Mouse (Mus musculus) layer of hippocampus, adult 2 months (tissue): ENCODE measurements at regions not wholly inside any gene's neighbourhood (a gene's known extent, or its start where the extent isn't known, plus 50 kb on each side); places are given as distances from the start of the nearest gene placed in this dataset.
A peak's percentile ranks its signal among the peaks of the same experiment; 100 is the strongest.
"Not testable (repeated sequence)": the region's sequence is repeated elsewhere in the genome, so short reads cannot be mapped to it uniquely, and the experiment has no call there.

Experiments
- DNase-seq, 2 experiments: peaks; one replicate each; pipeline ENCODE4 v3.0.0; 2022; ENCODE audit warnings: low spot score in 2 of 2
- H3K27ac ChIP-seq: fragments of 200-600 bp; 2 replicates; pipeline ENCODE4 v1.8.1; 2022
- H3K4me3 ChIP-seq: fragments of 200-600 bp; 2 replicates; pipeline ENCODE4 v1.8.1; 2022; ENCODE audit warnings: mild to moderate bottlenecking
- CTCF ChIP-seq: fragments of 200-600 bp; conservative IDR thresholded peaks from 2 replicates; pipeline ENCODE4 v1.8.1; 2022; ENCODE audit warnings: antibody characterized with exemption, mild to moderate bottlenecking, moderate library complexity

DNA sequence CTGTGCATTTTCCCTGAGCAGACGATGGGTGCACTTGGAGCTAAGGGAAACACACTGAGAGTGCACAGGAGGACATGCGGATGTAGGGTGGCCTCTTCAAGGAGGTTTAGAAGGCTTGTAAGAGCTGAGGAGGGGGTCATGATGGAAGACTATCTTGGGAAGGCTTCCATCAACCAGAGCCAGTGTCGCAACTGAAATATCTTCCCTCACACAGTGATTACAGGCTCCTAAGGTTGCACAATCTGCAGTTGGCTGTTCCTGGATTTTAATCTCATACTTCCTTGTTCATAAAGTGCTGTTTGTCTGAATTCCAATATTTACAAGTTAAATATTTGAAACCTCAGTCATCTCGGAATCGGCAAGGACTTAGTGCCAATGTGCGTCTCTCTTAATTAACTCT is 164.5 kb downstream of the Wdr11 start:
- no peak for TF ChIP-seq CTCF
- no peak for DNase-seq
- Histone ChIP-seq H3K4me3 (no peak overlapping the region), H3K27ac (no peak overlapping the region)

DNA sequence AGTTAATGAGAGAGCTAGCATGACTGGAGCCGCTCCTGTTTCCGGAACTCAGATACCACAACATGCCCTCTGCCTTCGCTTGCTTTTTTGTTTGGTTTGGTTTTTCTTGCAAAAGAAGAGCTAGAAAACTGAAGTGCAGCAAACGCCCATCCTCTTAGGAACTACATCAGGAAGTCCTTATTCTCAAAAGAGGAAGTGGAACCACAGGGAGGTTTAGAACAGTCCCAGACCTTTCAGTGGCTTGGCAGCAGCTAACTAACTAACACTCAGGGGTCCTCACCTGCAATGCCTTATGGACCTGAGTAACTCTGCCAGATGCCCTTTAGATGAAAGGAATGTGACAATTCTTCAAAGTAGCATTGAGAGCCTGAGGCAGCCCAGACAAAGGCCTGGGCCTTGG is 168.2 kb downstream of the Wdr11 start:
- no peak for TF ChIP-seq CTCF
- DNase-seq = no peak
- Histone ChIP-seq H3K27ac (no peak overlapping the region), H3K4me3 (no peak overlapping the region)

DNA sequence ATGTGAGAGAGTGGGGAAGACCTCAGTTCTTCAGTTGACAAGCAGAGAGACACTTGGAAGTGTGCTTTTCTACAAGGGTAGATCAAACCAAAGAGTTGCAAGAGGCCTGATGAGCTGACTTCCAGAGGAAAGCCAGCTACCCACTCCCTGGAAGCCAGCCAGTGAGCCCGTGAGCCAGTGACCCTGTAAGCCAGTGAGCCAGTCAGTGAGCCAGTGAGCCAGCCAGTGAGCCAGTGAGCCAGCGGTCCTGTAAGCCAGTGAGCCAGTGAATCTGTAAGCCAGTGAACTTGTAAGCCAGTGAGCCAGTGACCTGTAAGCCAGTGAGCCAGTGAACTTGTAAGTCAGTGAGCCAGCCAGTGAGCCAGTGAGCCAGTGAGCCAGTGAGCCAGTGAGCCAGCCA is 168.7 kb downstream of the Wdr11 start:
- H3K4me3 ChIP-seq = no peak overlapping the region
- TF ChIP-seq CTCF = no peak
- H3K27ac ChIP-seq = no peak overlapping the region
- DNase-seq = no peak

DNA sequence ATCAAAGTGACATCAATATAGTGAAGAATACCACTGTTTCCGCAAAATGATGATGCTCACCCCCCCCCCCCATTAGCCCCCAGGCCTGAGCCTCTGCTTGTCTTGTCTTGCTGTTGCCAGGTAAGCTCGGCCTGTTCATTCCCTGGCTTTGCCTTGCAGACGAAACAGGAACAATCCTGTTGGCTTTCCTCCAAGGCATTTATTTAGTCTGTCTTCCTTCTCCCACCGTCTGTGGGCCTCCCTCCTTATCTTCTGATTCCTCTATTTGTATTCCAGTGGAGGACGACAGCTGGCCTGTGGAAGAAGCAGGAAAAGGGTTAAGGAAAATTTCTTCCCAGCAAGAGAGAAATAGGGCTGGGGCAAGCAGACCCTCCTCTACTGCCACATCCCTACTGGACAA is 172.1 kb downstream of the Wdr11 start:
- H3K27ac ChIP-seq = no peak overlapping the region
- no peak for DNase-seq
- TF ChIP-seq CTCF = no peak
- no peak overlapping the region for H3K4me3 ChIP-seq

DNA sequence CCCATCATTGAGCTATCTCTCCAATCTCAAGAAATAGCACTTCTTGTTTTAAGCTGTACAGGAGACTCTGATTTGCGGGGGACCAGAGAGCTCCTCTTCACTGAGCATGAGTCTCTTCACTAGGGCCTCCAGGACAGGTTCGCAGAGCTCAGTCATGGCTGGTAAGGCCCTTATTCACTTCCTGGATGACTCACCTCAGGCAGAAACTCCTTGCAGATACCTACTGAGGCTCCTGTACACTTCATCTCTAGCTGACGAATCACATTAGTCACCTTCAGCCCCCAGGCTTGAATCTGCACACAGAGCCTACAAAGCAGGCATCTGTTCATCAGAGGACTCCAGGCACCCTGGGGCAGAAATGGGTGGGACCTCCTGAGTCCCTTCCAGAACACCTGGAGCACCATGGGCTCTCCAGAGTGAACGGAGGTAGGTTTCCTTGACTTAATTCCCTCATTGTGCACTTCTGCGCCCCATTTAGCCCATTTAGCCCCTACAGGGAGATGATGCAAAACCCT is 172.8 kb downstream of the Wdr11 start:
- Histone ChIP-seq H3K27ac (no peak overlapping the region), H3K4me3 (no peak overlapping the region)
- no peak for DNase-seq
- no peak for TF ChIP-seq CTCF

DNA sequence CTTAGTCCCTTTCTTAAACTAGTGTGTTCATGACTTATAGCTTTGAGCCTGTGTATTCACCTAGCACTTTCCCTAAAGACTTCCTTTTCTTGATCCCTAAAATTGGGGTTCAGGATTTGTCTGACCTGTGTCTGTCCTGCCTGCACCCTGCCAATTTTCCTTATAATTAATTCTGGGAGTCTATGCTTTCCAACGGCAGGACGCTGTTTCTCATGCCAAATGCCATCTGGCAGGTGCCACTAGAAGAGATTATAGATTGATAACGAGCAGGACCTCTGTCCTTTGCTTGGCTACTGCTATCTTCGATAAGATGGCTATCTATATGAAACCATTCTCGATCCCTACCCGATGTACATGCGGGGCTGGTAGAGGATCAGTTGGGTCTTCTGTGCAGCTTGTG is 174.0 kb downstream of the Wdr11 start:
- Histone ChIP-seq H3K4me3 (no peak overlapping the region), H3K27ac (no peak overlapping the region)
- no peak for TF ChIP-seq CTCF
- DNase-seq = no peak

DNA sequence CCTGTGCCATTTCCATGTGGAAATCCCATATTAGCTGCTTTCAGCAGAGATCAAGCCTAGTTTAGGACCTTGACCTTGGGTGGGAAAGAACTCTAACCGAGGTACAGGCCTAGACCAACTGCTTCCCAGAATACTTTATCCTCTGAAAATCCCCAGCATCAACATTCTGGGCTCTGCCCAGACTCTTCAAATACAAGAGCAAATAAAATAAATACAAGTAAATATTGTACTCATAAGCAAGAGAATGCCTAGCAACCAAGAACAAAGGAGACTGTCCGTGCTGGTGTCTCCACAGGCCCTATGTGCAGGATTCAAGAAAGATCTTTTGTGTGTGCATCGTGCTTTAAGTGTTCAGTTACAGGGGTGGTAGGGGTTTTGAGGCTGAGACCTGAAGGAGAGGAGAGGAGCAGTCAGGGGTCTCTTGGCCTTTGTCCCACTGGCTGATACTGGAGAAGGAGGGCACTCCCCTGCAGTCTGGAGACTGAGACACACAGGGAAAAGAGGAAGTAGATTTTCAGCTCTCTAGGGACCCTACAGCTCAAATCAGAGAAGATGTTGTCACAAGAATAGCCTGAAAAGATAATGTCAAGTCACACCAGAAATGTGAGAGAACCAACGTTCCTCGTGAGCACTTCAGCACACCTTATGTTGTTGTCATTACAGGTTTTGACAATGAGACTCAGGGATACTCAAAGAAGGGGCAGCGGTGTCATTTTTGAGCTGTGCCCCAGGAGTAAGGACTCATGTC is 174.6 kb downstream of the Wdr11 start:
- H3K4me3 ChIP-seq = no peak overlapping the region
- no peak for DNase-seq
- no peak overlapping the region for H3K27ac ChIP-seq
- TF ChIP-seq CTCF = no peak

DNA sequence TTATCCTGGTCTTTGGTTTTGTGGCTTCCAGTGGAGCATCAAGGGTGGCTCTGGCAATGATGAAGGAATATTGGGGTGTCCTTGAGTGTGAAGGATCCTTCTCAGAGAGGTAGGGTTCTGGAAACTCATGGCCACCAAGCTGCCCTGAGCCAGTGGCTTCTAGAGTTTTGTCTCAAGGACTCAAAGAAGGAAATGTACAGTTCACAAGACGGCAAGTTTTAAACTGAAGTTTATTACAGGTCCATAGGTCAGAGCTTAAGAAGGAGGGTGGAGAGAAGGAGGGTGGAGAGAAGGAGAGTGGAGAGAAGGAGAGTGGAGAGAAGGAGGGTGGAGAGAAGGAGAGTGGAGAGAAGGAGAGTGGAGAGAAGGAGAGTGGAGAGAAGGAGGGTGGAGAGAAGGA is 178.0 kb downstream of the Wdr11 start:
- H3K27ac ChIP-seq, DNase-seq, H3K4me3 ChIP-seq: not testable (repeated sequence)

- DNase-seq = no peak
- no peak overlapping the region for H3K27ac ChIP-seq
- no peak for TF ChIP-seq CTCF
- no peak overlapping the region for H3K4me3 ChIP-seq
Measured at GRCm38 (mm10) chr7:129771876-129772275, 180.2 kb downstream of the Wdr11 start.

GRCm38 (mm10) chr7:129772540-129773331 is 181.1 kb downstream of the Wdr11 start:
- TF ChIP-seq CTCF = no peak
- H3K27ac ChIP-seq = no peak overlapping the region
- DNase-seq = no peak
- H3K4me3 ChIP-seq = no peak overlapping the region

- DNase-seq = no peak
- Histone ChIP-seq H3K27ac (no peak overlapping the region), H3K4me3 (no peak overlapping the region)
- TF ChIP-seq CTCF = no peak
Measured at GRCm38 (mm10) chr7:129774261-129774861, 182.7 kb downstream of the Wdr11 start.

DNA sequence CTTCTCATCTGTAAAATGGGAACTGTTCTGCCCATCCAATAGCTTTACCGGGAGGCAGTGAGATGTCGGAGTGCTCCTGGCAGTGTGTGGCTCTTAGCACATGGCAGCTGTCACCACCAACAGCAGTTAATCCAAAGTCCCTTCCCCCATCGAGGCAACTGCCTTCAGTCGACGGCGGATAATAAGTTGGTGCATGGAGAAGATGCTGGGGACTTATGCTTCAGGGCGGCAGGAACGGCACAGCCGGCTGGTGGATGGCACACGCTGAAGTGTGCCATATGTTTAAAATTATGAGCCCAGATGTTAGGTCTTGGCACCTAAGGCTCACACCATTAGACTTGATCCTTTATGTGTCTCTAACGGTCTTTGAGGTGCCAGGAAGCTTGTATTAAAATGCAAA is 183.5 kb downstream of the Wdr11 start:
- Histone ChIP-seq H3K27ac (no peak overlapping the region), H3K4me3 (no peak overlapping the region)
- TF ChIP-seq CTCF = no peak
- DNase-seq = no peak

DNA sequence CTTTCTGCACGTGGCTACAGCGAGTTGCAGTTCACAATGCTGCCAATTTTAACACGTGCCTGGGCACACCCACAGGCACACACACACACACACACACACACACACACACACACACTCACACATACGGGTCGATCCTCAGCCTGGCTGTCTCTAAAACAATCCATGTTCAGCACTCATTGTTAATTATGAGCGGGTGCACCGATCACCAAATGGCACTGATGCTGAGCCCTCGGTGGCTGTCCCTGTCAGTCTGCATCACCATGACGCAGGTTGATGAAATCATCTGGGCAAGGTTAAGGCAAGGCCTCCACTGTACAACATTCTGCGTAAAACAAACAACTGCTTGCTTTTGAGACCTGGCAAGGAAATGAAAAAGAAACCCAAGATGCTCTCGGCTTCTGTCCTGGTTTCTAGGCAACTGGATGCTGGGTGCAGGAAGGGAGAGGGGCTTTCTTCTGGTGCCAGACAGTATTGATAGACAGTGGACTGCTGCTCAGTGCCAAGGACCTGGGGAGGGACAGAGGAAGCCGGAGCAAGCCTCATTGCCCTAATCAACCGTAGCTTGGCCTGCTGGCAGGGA is 187.3 kb downstream of the Wdr11 start:
- no peak for TF ChIP-seq CTCF
- Histone ChIP-seq H3K4me3 (no peak overlapping the region), H3K27ac (peak overlapping the region; percentile 74)
- DNase-seq = peak; percentile 51 to 65
